Mouse (Mus musculus) NIH3T3 (cell line): ENCODE results near the gene Vstm5.
"Not testable (repeated sequence)": the region's sequence is repeated elsewhere in the genome, so short reads cannot be mapped to it uniquely, and the experiment has no call there.

Source experiments
- DNase-seq: peaks from one replicate; pipeline ENCODE4 v3.0.0-alpha.2; 2012; ENCODE audit warnings: low read depth

Vstm5 gene

DNA sequence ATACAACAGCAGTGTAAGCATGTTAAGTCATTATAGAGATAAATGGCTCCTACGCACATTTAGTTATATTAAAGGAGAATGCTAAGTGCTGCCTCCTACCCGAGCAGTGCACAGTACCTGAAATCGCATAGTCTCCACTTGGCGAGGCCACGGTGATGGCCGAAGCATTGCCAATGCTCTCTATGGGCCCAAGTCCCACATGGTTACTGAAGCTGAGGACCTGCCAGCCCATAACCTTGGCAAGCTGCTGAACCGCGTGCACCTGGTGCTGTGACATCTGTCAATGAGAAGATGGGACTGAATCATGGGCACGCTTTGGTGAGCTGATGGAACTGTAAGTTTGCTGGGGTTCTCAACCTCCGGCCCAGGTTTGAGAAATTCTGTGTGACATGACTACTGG is 24.6 kb downstream of the Vstm5 start:
- no peak for DNase-seq

DNA sequence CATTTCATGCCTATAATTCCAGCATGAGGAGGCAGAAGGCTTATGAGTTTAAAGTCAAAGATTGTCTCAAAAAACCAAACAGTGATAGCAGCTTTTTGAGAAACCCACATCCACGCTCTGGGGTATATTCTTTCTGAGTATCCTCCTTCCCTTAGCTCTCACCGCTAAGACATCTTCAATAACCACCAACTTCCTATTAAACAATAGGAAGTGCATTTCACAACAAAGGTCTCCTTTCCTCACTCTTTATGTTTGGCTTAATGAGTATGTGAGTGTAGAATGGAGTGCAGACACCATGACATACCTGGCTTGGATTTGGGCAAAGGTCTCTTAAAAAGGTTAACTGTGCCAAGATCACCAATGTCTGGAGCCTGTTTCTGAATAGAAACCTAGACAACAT is 35.1 kb downstream of the Vstm5 start:
- DNase-seq = no peak

DNA sequence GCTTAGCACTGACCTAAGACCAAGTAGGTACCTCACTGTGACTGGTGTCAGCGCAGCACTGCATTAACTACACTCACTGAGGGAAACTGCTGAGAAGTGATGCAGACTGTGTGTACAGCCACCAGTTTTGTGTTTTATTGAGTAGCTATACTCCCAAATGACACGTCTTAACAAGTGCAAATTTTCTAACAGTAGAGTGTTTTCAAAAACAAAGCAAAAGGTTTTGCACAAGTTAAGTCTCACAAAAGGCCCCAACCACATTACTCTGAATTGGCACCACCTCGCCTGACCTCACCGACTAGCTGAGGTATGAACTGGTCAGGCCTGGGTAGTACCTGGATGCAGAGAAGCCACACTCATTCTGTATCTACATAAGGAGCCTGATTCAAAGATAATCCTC is 38.0 kb downstream of the Vstm5 start:
- DNase-seq = no peak

DNA sequence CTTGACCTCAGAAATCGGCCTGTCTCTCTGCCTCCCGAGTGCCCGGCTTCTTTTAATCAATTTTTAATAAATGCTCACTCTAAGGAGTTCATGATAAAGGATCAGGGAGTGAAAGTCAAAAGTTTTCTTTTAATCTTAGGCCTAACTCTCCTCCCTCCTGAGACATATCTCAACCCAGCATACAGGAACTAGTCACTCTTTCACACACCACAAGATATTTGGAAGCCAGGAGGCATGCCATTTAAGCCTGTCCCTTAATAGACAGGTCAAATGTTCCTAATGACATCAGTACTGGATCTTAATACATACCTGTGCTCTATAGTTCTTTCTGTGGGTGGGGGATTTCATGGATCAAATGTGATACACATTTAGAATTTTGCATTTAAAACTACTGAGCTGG is 39.5 kb downstream of the Vstm5 start:
- DNase-seq = no peak

DNA sequence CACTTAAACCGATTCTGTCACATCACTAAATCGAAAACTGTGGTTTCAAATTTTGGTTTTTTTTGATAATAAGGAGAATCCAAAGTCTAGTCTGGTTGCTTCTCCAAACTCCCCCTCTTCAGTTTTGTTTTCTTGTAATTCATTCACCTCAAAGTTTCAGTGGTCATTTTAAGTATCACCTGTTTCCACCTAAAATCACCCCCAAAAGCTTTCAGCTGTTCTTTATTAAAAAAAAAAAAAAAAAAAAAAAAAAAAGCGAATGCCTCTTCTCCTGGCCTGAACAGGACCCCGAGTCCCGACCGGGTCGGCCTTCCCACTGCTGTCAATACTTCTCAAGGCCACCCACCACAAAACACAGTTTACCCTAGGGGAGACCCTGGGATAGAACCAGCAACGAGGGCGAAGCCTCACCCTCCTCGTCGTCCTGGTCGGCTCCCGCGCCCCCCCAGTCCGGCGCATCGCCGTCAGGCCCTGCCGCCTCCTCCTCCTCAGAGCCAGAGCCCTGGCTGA is 40.3 kb downstream of the Vstm5 start:
- DNase-seq = no peak

DNA sequence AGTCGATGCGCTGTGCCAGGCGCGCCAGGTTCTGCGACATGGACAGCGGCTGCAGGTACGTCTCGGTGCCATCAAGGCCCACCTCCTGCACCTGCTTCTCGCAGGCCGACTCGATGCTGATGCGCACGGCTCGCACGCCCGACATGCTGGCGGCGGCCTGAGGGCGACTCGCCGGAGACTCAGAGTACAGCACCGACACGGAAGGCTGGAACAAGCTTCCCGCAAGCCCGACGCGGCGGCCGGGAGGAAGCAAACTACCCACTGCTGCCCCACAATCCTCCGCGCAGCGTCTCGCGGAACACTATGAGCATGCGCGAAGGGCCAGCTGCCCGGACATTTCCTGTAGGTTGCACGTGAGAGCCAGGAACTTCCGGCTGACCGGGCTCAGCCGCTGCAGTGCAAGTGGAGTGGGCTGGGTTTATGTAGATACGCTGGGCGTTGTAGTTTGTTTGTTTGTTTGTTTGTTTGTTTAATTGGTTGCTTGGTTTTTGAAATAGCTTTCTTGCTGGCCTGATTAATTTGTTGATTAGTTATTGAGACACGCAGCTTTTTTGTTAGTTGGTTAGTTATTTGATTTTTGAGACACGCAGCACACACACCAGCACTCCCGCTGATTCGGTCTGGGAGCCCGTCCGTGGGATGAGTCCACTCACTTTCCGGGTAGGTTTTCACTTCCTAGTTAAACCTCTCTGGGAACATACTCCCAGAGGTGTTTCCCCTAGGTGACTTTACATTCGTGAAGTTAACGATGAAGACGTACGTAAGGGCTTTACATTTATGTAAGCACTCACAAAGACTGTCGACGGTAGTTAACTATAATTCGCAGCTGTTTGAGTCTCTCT is 41.0 kb downstream of the Vstm5 start, which contains the start of gene Med17:
Med17 (minus strand) TSS at position 283 of the 842 bp plus-strand sequence.
- peak; percentile 95 for DNase-seq

DNA sequence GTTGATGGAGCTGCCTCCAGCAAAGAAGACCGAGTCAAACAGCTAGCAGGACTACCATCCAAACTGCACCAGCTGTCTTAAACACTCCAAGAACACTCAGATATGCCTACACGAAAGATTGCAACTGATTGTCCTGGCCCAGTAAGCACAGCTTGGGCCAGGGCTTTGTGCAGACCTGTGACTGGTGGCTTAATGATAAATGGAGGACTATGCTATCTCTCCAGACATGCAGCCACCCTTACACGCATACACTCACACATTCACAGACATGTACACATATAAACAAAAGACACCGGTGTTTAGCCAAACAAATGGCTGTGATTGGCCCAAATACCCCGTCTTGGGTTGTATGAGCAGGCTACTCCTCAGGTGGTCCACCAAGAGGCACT is 41.6 kb downstream of the Vstm5 start:
- no peak for DNase-seq

DNA sequence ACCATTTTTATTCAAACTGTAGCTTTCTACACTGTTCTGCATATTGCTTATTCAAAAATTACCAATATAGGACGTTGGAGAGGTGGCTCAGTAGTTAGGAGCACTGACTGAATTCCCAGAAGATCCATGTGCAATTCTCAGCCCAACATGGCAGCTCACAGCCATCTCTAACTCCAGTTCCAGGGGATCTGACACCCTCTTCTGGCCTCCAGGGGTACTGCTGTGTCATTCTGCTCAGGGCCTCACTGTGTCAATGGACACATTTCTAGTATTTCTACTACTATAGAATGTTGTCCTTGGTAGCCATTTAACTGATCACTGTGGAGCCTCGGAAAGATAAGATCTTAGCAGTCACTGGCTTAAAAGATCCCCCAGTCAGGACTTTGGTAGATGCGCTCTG is 46.6 kb downstream of the Vstm5 start:
- DNase-seq = peak; percentile 17

DNA sequence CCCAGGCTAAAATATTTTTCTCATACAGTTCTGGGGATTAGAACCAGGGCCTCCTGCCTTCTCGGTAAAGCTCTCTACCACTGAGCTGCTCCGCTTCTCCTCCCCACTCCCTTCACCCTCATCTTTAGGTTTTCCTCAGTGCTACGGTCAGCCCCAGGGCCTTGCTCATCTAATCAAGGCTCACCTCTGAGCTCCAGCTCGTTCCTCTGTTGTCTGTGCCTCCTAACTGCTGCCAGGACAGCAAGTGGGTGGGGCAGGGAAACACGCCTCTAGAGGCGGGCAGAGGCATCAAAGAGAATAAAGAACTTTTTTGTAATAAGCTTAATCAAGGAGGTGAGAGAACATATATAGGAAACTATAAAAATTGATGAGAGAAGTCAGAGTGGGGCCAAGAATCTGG is 49.0 kb downstream of the Vstm5 start:
- no peak for DNase-seq

DNA sequence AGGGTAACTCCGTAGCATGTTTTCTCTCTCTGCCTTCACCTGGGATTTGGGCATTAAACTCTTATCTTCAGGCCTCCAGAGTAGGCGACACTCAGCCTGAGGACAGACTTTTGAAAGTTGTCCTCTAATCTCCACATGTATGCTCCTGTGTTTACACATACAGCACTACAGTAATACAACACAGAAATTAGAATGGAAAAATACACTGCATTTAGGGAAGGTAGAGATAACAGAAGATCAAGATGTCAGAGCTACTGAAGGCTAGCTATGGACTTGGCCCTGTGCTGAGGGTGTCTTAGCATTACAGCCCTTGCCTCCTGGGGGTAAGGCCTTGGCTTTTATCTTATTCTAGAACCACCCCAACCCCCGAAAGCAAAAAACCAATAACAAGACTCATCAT is 49.6 kb downstream of the Vstm5 start:
- DNase-seq = no peak

DNA sequence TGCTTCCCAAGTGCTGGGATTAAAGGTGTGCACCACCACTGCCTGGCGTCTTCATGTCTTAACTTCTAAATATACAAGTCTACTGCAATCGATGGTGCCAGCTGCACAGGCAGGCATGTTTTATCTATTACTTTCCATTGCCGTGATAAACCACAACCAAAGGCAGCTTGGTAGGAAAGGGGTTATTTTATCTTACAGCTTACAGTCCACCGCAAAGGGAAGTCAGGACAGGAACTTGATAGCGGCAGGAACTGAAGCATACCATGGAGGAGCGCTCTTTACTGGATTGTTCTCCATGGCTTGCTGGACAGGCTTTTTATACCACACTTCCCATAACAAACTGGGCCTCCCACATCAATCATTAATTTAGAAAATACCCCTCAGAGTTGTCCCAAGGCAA is 50.4 kb downstream of the Vstm5 start:
- DNase-seq = no peak

DNA sequence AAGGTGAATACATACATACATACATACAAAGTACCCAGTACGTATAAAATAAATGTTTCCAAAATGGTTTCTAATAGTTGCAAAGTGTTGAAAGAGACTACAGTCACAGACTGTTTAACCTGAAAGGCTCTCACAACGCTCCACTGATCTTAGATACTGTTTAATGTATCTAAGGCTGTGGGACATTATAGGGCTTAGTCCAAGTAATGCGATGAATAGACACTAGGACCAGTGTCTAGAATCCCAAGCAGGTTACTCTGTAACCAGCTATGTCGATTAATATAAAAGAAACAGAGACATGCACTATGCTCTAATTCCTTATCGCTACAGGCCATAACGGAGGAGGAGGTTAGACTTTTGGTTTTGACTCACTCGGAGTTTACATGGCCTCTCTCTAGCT is 58.3 kb downstream of the Vstm5 start:
- DNase-seq = no peak

DNA sequence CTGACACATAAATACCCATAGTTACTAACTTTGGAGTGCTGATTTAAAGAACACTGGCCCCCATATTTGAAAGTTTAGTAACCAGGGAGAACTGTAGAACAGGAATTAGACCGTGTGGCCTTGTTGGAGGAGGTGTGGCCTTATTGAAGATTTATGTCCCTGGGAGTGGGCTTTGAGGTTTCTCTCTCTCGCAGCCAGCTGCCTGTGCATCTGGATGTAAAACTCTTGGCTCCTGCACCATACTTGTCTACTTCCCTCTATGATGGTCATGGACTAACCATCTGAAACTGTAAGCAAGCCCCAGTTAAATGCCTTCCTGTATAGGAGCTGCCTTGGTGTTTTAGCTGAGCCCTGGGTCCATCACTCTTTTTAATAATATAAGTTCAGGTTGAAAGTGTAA is 59.6 kb downstream of the Vstm5 start:
- DNase-seq = no peak

DNA sequence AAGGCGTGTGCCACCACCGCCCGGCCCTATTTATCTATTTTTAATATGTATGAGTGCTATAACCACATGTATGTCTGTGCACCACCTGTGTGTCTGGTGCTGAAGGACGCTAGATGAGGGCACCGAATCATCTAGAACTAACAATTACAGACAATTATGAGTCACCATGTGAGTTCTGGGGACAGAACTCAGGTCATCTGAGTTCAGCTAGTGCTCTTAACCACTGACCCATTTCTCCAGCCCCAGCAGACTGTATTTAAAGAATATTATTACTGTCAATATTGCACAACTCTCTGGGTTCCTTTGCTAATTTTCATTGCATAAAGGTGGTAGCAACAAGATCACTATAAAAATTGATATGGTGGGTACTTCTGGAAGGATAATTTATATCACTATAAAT is 61.2 kb downstream of the Vstm5 start:
- no peak for DNase-seq

DNA sequence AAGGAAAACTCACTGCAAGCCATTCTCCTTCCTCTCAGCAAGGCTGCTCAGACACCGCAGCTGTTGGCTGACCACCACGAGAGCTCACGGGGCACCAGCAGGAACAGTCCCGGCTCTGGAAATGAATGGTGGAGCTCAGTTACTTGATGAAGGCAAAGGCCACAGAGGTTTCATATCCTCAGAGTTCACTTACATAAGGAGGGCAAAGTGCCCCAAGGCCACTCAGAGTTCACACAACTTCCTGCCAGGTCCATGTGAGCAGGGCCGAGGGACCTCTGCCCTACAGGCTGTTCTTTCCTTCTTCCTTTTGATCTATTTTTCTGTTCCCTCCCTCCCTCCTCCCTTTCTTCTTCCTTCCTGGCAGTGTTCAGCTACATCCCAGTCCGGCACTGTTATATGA is 62.6 kb downstream of the Vstm5 start:
- no peak for DNase-seq

DNA sequence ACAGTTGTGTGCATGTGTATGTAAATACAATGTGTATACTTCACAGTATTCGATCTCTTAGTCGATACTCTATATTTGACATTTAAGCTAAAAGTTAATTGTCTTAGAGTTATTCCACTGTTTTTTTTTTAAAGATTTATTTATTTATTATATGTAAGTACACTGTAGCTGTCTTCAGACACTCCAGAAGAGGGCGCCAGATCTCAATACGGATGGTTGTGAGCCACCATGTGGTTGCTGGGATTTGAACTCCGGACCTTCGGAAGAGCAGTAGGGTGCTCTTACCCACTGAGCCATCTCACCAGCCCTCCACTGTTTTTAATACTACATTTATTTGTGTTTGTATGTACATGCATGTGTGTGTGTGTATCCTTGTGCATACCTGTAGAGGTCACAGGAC is 63.2 kb downstream of the Vstm5 start:
- not testable (repeated sequence) for DNase-seq

DNA sequence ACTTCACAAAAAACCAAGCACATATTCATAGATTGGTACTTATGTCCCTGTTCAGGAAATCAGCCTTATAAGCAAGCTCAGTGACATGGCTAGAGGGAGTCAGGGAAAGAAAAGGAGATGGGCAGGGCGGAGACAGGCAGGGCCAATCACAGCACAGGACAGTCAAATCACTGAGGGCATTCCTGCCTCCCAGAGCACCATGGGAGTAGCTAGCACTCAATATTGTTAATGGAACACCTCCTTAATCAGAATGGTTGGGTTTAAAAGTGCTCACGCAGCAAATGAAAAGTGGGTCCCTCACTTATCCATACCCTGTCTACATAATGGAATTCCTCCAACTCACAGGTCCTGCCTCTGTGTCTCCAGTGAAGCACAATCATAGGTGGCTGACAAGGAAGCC is 64.0 kb downstream of the Vstm5 start:
- DNase-seq = no peak

DNA sequence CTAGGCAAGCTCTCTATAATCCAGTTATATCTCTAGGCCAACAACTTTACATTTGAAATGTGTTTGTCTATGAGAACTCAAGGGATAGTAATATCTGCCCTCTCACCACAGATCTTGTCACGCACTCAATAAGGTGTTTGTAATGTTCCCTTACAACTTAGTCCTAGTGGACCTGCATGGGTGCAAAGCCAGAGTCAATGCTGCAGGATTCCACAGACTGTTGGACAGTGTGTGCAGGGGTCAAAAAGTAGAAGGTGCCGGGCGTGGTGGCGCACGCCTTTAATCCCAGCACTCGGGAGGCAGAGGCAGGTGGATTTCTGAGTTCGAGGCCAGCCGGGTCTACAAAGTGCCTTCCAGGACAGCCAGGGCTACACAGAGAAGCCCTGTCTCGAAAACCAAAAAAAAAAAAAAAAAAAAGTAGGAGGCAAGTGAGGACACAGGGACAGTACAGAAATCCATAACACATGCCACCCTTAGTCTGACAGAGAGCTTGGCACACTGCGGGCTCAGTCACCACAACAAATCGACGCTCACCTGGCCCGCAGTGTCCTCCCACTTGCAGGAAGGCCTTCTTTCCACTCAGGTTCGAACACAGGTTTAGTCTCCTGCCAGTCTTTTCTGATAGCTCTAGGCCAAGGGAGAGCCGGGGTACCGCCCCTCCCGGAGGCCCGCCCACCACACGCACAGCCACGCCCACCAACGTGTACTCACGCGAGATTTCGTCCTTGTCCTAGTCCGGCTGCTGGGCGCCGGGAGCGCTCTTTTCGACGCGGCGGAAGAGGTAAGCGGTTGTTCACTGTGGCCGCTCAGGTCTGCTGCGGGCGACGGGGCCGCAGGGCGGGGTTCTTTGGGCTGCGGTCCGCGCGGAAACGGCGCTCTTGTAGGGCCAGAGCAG is 66.9 kb downstream of the Vstm5 start, which contains the start of gene Taf1d:
Taf1d (plus strand) TSS at position 712 of the 895 bp plus-strand sequence.
- peak; percentile 97 for DNase-seq

DNA sequence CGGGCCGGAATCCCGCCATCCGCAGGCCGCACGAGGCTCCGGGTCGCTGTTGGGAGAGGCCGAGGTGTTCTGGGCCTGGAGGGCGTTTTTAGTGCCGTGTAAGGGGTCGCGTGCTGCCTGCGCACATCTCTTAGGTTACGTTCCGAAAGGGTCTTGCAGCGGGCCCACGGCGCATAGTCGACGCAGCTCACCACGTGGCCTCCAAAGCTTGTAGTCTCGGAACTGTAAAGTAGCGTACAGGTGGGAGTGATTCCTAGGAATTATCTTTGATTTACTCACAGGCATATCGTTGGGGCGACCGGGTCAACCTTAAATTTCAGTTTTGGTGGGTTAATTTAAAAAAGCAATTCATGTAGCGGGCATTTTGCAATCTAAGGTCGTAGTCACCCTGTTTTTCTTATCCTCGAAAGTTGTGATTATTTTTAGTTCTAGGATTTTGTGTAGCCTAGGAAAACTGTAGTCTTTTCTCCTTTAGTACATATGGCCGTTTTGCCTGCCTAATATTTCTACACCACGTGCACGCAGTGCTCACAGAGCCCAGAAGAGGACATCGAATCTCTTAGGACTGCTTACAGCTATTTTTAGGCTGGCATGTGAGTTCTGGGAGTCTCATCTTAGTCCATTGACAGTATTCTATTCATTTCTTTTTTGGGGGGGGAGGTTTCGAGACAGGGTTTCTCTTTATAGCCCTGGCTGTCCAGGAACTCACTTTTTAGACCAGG is 67.7 kb downstream of the Vstm5 start, which contains the start of gene 4931406C07Rik:
4931406C07Rik (minus strand) TSS at position 51 of the 722 bp plus-strand sequence.
- DNase-seq = peak; percentile 37

DNA sequence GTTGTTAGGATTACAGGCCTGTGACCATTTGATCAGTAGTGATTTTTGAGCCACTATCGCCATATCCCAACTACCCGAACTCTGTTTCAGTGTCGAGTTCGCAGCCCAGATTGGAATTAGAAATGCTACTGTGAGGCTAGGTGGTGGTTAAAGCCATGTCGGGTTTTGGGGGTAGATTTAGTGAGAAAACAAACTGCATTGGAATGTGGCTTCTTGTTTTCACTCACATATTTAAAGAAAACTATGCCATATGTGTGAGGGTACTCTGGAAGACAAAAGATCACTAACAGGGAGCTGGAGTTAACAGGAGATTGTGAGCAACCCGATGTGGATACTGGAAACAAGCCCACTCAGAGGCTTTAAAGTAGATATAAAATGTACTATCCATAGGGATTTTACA is 68.4 kb downstream of the Vstm5 start:
- DNase-seq = peak; percentile 12

DNA sequence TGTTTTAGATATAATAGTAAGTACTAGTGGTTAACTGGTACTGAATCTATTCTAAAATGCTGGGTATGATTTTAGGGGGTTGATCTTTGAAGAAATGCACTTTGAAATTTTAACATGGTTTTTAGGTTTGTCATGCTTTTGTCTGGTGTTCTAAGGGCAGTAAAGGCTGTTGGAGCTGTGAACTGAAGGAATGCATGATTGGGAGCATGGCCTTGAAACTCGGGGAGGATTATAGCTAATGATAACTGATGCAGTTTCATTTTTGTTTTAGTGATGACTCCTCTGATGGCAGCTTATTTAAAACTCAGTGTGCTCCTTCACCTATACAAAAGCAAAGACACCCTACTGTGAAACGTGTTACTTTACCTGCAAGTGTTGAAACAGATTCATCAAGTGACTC is 69.4 kb downstream of the Vstm5 start:
- no peak for DNase-seq
